Mouse (Mus musculus): Measurements from ENCODE around the gene Foxi1.
A peak's percentile ranks its signal among the peaks of the same experiment; 100 is the strongest.

GRCm38 (mm10) chr11:34236091-34236759 is 28.3 kb upstream of the Foxi1 start:
- TF ChIP-seq ZC3H11A (IDR thresholded peaks at IDR 0.05; ENCODE audit: borderline replicate concordance, low read depth, low read length) (peak; percentile 57; the same call in 1 of the 2 replicates), HCFC1 (IDR thresholded peaks at IDR 0.05; ENCODE audit: borderline replicate concordance, insufficient read depth, low read length) (no peak)

All from ES-E14 (cell line).